Mouse (Mus musculus) hematopoietic stem cell, adult 5-6 weeks (primary cell): Measurements from ENCODE around the gene Tmub2. TPM values are rescaled to one million over a fixed set of nuclear protein-coding genes. Genes with fewer than 3 reads are reported as not detected.
A peak's percentile ranks its signal among the peaks of the same experiment; 100 is the strongest.

Experiments used
- ATAC-seq, 2 experiments: fragments of 125-278 bp in 1 of 2; replicated peaks in 1 of 2; 2 replicates each; pipeline ENCODE4 v1.8.0; 2016 to 2017; ENCODE audit warnings: inconsistent platforms in 2 of 2, mild to moderate bottlenecking in 2 of 2, moderate number of reproducible peaks in 2 of 2, low read depth in 1 of 2, moderate TSS enrichment in 1 of 2; ENCODE audit not compliant: low FRiP score in 2 of 2, poor library complexity in 2 of 2, severe bottlenecking in 2 of 2, insufficient read depth in 1 of 2, low TSS enrichment in 1 of 2
- total RNA-seq: library from RNA; stranded (forward); fragments of 172-1452, 232-1000 nt; gene quantifications from 2 replicates; pipeline ENCODE4 v1.2.3, GENCODE M21; 2017

Tmub2 gene
- 23.1 and 32.1 TPM in 2 replicates for total RNA-seq

DNA sequence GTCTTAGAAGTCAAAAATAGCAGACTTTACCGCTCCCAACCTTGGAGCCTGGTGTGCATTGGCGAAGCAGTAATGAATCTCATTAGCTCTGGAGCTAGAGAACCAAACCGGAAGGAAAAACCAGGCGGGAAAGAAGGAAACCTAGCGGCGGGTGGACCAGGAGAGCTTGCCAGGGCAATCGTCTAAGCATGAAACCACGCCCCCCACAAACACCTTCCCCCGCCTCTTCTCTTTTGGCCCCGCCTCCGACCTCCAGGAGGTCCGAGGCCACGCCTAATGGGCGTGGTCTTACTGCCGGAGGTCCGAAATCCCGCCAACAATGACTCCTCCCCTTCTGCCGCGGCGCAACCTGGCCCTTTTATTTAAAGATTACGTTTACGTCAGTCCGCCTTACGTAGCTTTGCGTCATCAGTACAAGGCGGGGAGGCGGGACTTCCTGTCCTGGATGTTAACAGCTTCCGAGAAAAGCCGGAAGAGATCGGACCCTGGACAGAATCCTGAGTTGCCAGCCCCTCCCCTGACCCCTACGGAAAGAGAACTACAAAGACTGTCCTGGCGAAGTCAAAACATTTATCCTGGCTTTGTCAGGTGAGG lies at the start of gene Tmub2:
TSS of gene Tmub2 (plus strand) at position 431 of the 594 bp plus-strand sequence.
- ATAC-seq: peak; percentile 93 to 96

GRCm38 (mm10) chr11:102236022-102236421 lies 48.7 kb upstream of the Tmub2 start:
- ATAC-seq: no peak

DNA sequence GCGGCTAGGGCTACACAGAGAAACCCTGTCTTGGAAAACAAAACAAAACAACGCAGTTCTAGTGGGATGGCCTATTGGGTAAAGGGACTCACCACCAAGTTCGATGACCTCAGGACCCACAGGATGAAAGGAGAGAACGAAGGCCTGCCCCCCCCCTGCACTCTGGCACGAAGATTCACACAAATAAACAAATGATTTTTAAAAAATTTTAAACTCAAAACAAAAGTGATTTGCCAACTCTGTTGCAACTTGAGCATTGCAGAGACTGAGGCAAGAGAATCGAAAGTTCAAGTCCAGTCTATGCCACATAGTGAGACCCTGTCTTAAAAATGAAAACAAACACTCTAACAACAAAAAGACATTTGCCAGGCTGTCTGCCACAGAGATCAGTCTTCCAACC lies 44.1 kb upstream of the Tmub2 start:
- no peak for ATAC-seq

DNA sequence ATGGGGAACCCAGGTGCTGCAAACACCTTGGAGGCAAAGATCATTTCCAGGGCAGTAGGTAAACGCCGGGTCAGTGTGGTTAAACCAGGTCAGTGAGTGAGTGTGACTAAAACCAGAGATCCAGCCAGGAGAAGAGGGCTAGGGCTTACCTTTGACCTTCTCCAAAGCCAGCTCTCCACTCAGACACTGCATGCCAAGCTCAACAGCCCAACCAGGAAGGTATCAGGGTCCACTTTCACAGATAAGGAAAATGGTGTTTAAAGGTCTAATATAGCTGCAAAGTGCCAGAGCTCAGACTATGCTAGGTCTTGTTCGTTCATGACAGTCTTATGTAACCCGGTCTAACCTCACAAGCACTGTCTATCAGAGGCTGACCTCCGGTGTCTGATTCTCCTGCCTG lies 43.5 kb upstream of the Tmub2 start:
- ATAC-seq: no peak

- no peak for ATAC-seq
These were observed 42.9 kb upstream of the Tmub2 start for GRCm38 (mm10) chr11:102241874-102242273.

- ATAC-seq: peak; percentile 86 to 90
These were observed 39.7 kb upstream of the Tmub2 start for GRCm38 (mm10) chr11:102244926-102245449.

DNA sequence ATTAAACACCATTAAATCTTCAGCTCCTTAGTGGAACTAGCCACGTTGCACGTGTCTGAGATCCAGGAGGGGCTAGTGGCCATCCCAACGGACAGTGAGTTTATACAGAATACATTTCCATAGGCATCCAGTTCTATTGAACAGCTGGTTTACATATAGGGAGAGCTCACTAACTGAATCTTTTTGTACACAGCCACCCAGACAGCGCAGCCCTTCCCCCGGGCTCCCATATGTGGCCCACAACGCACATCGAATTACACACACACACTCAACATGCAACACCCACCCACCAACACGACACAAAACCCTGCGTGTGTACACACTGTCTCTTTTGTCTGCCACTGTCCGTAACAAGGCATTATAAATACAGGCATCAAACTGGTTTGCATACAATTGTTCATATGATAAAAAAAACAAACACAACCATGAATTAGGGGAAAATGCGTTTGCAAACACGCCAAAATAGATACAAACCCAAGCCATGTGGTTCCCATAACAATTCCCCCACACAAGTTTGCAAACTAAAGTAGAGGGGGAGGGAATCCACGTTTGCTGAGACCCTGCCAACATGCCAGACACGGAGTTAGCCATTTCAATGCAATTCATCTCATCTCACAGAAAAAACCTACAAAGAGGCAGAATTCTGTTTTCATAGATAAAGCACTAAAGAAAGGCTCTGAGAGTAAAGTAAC lies 39.0 kb upstream of the Tmub2 start:
- ATAC-seq: no peak

- no peak for ATAC-seq
These were observed 38.5 kb upstream of the Tmub2 start for GRCm38 (mm10) chr11:102246273-102246635.

DNA sequence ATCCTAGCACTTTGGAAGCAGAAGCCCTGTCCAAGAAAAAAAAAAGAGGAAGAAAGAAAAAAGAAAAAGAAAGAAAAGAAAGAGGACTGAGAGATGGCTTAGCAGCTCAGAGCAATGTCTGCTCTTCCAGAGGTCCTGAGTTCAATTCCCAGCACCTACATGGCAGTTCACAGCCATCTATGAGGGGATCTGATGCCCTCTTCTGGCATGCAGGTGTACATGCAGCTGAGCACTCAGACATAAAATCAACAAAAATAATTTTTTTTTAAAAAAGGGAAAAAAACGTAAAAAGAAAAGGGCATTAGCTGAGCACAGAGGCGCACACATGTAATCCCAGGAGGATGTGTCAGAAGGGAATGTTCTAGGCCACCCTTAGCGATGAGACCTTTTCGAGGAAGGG lies 37.9 kb upstream of the Tmub2 start:
- no peak for ATAC-seq

- ATAC-seq: peak; percentile 80 to 82
These were observed 36.0 kb upstream of the Tmub2 start, which contains the start of gene BC030867 for GRCm38 (mm10) chr11:102248630-102249230. TSS of gene BC030867 (plus strand) at chr11:102248882.

DNA sequence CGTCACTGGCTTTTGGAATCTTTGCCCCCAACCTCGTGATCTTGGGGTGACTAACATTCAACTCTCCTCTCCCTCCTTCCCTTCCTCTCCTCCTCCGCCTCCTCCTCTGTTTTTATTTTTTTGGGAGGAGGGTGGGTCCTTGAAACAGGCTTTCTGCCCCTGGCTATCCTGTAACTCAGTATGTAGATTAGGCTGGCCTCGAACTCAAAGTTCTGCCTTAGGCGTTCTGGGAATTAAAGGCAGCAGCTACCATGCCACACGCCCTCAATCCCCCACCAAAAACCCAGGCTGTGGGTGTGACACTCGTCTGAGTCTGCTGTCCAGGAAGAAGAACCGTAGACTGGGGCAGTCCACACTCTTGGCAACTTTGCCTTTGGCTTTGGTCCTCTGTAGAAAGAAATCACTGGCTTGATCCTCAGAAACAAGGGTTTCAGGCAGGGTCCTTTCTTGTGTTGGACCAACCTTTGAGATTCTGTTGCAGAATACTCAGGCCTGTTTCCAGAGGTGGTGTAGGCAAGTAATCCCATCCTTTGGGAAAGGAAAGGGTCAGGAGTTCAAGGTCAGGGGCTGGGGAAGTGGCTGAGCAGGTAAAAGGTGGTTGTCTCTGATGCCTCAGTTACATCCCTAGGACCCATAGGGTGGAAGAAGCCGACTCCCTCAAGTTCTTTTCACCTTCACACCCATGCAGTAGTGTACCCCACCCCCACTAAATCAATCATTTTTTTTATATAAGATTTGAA lies 35.2 kb upstream of the Tmub2 start:
- no peak for ATAC-seq

DNA sequence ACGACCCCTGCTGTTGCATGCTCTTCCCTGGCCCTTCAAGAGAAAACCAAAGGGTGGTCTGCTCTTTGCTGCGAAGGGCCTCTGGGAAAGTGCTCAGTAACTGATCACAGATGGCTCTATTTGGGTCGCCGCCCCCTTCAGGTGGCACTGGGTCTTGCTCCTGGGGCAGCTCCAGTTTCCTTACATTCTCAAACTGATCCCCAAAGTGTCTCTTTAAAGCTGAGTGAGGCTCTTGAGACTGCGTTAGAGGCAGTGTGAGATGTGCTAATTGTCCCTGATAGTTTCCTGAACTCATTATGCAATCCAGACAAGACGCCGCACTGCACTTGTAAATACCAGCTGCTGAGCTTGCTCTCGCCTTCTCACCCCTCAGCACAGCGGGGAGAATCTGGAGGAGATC lies 27.2 kb upstream of the Tmub2 start:
- peak in 1 of 2 experiments; percentile 42; a peak in 1 of 4 replicates for ATAC-seq

DNA sequence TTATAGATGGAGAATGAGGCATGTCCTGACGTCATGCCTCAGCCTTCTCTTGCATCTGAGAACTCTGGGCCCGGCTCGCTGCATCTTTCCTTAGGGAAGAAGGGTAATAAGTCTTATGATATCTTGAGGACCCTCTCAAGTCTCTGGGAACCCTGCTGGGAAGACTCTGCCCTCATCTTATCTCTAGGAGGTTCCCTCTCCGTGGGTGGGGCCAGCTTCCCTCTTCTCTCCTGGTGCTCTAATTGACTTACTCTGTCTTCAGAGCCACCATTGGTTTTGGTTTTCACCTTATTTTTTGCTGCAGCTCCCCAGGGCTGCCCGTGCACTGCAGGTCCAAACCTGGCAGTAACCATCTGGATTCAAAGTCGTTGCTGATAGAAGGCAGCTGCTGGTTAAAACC lies 26.6 kb upstream of the Tmub2 start:
- no peak for ATAC-seq

DNA sequence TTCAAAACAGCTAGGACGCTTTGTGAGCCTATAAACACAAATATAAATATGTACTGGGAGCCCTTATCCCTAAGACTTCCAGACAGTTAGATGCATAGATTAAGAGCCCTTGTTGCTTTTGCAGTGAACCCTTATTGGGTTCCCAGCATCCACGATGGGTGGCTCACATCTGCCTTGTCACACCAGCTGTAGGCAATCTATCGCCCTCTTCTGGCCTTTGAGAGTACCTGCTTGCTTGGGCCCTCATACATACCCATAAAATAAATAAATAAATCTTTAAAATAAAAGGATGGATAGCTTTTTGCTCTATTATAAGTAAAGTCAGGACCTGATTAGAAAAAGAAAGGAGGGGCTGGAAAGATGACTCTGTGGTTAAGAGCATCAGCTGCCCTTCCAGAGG lies 26.2 kb upstream of the Tmub2 start:
- ATAC-seq: no peak

DNA sequence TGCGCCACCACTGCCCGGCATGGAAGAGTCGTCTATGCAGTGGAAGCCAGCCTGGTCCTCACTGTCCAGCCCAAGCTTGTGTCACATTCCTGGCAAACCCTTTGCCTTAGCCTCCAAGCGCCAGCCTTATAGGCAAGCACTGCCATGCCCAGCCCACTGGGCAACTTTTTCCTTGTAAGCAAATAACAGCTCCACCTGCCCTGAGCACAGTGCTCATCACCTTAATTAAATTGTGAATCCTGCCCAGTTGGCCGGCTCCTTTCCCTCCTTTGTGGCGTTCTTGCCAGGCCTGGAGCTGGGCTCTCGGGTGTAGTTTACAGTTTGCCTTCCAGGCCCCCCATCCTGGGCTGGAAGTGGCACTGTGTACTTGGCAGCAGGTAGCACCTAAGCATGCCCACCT lies 21.5 kb upstream of the Tmub2 start:
- no peak for ATAC-seq

DNA sequence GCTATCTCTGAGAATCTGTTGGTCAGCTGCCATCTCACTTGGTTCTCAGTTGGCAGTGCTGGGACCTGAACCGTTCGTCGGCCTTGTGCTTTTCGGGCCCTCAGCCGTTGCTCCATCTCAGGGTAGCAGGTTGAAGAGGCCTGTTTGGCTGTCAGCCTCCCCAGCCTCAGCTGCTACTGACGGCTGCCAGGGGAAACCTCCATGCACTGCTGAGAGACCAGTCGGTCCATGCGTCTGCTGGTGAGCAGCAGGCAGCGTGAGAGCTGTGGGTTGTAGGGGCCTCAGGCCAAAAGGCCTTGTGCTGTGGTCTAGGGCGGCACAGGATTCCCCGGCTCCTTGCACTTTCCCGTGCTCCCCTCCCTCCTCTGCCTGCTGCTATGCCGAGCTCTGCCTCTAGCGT lies 18.9 kb upstream of the Tmub2 start:
- no peak for ATAC-seq

DNA sequence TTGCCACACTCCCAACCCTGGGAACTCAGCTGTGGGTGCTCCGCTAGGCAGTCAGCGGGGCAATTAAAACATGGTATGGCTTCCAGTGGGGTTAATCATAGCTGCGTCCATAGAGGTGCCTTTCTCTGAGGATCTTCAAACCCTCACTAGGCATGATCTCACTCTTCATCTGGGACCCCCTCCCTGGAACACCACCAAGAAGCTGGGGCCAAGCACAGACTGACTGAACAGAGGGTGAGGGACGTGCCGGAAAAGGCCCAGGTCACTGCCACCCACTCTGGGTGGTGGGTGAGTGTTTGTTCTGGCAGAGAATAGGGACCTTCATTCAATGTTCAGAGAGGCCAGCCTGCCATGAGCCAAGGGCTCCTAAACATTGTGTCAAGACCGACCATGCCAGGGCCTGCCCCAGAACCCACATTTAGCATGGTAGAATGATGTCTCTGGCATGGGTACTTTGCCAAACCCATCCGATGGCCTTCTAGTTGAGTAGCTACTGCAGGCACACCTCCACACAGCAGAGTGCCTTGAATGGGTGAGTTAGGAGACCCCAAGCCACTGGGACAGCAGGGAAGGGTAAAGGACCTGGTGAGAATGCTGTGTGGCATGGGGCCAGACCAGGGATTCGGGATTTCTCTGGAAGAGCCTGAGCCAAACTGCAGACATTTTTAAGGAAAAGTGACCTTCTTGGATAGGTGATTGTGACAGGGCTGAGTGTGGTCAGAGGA lies 17.9 kb upstream of the Tmub2 start:
- ATAC-seq: no peak
